In genomic region chr11:113143839-113144627, GRCm38 (mm10) we compare ENCODE assay signal across 8 mouse cellular contexts.
DNase-seq lines count a peak whose midpoint lies in the region; ATAC-seq and TF ChIP-seq lines count a peak whose summit lies in the region.

No protein-coding gene starts in this region.

- H3K4me3 ChIP-seq in C2C12 (ENCODE audit: insufficient read depth, poor library complexity, severe bottlenecking), result no peak overlapping the region
- 0 out of 4 replicates have a peak overlapping the region, but pooled peaks of 1 of the 2 experiments have one; percentile 2 for H3K4me3 ChIP-seq in heart, embryonic 14.5 days (ENCODE audit: control insufficient read depth in 1 of 2, insufficient read depth in 1 of 2, low read depth in 1 of 2, low read length in 2 of 2)
- H3K4me3 ChIP-seq in neural tube, embryonic 15.5 days (replicated peaks), result no peak overlapping the region

- no peaks in the 10 kb centered on the region for H3K79me3 ChIP-seq in C2C12 (ENCODE audit: low read depth)

- H3K79me2 ChIP-seq in C2C12 (ENCODE audit: control insufficient read depth, insufficient read depth), result no peaks in the 10 kb centered on the region

- no peak overlapping the region for H3K9ac ChIP-seq in heart, embryonic 14.5 days (ENCODE audit: low read length)
- no peak overlapping the region; the same call in 1 of the 2 replicates for H3K9ac ChIP-seq in neural tube, embryonic 15.5 days (replicated peaks)

- H3ac ChIP-seq in C2C12 (ENCODE audit: control insufficient read depth, insufficient read length, low read depth), result peak overlapping the region; percentile 22

- peaks cover 11 to 22% of the 10 kb centered on the region in 2 experiments for H3K4me1 ChIP-seq in heart, embryonic 14.5 days (ENCODE audit: control insufficient read depth in 2 of 2, insufficient read depth in 2 of 2, low read length in 2 of 2)
- H3K4me1 ChIP-seq in neural tube, embryonic 15.5 days, result peaks cover 54% of the 10 kb centered on the region

- intact Hi-C loops in left cerebral cortex, postnatal 14 days (cut with DNase I), result no loop called here

- WGBS in heart, embryonic 14.5 days, result 11% methylated on average over 14 of the region's 14 CpGs
- 16% methylated on average over 14 of the region's 14 CpGs for WGBS in neural tube, embryonic 15.5 days

- no peaks in the 10 kb centered on the region for H3K9me3 ChIP-seq in heart, embryonic 14.5 days (ENCODE audit: control insufficient read depth, low read length)
- no peaks in the 10 kb centered on the region for H3K9me3 ChIP-seq in neural tube, embryonic 15.5 days (replicated peaks)

- peak; percentile 54 to 55 for DNase-seq in adrenal gland, adult 18-20 months (ENCODE audit: low spot score in 2 of 2)
- peak; percentile 84 for DNase-seq in fibroblast of lung, adult 2 months (ENCODE audit: low read depth)
- DNase-seq in left cerebral cortex, postnatal 14 days (ENCODE audit: low spot score in 2 of 2), result peak; percentile 41 to 50
- no peak for DNase-seq in natural killer cell, adult 2 months (ENCODE audit: low spot score in 2 of 2)

- TF ChIP-seq CTCF in C2C12 (IDR thresholded peaks at IDR 0.05; ENCODE audit: control insufficient read depth, insufficient read depth, insufficient read length), result no peak

- H3K4me2 ChIP-seq in heart, embryonic 14.5 days (ENCODE audit: low read length), result peak overlapping the region; percentile 54
- H3K4me2 ChIP-seq in neural tube, embryonic 15.5 days, result peak overlapping the region; percentile 30

- H3K36me3 ChIP-seq in C2C12 (ENCODE audit: control insufficient read depth, insufficient read depth), result no peaks in the 10 kb centered on the region
- H3K36me3 ChIP-seq in heart, embryonic 14.5 days (ENCODE audit: control insufficient read depth, insufficient read depth, low read length), result no peaks in the 10 kb centered on the region
- H3K36me3 ChIP-seq in neural tube, embryonic 15.5 days, result no peaks in the 10 kb centered on the region

- no peaks in the 10 kb centered on the region for H3K27me3 ChIP-seq in C2C12 (ENCODE audit: control insufficient read depth, insufficient read depth, insufficient read length)
- no peaks in the 10 kb centered on the region for H3K27me3 ChIP-seq in heart, embryonic 14.5 days (ENCODE audit: control insufficient read depth, insufficient read depth, low read length)
- H3K27me3 ChIP-seq in neural tube, embryonic 15.5 days (replicated peaks), result no peaks in the 10 kb centered on the region

- peak overlapping the region; percentile 18 to 58 for H3K27ac ChIP-seq in heart, embryonic 14.5 days (replicated peaks in 1 of 2; ENCODE audit: control insufficient read depth in 1 of 2, insufficient read depth in 1 of 2, low read depth in 2 of 2, low read length in 2 of 2)
- peak overlapping the region; percentile 60 for H3K27ac ChIP-seq in neural tube, embryonic 15.5 days (replicated peaks)

- peak; percentile 28; the same call in 1 of the 2 replicates for ATAC-seq in heart, embryonic 14.5 days (ENCODE audit: insufficient number of reproducible peaks, insufficient read depth, low FRiP score, low read depth)
- peak; percentile 73 for ATAC-seq in neural tube, embryonic 15.5 days (ENCODE audit: low FRiP score)
- no peak for ATAC-seq in megakaryocyte, adult 5-6 weeks (ENCODE audit: poor library complexity, severe bottlenecking)

TF ChIP-seq in C2C12, 6 proteins besides CTCF, POLR2A, EP300 and RAD21:
- no peak for TF ChIP-seq MYOD1 (IDR thresholded peaks at IDR 0.05; ENCODE audit: control insufficient read depth, insufficient read length, low read depth)
- TF ChIP-seq MYOG (IDR thresholded peaks at IDR 0.05; ENCODE audit: control insufficient read depth, extremely low read depth, insufficient read length), result no peak
- no peak for TF ChIP-seq MAX (IDR thresholded peaks at IDR 0.05)
- no peak for TF ChIP-seq FOSL1 (IDR thresholded peaks at IDR 0.05; ENCODE audit: insufficient read depth, low read length, poor library complexity, severe bottlenecking)
- no peak for TF ChIP-seq CEBPB (IDR thresholded peaks at IDR 0.05; ENCODE audit: low read depth)
- TF ChIP-seq USF1 (IDR thresholded peaks at IDR 0.05; ENCODE audit: low read depth), result no peak

Comparison
In these comparisons a context has a peak if more than half of its experiments do, and no peak if none do; other contexts are left out.
1. DNase-seq: peak in adrenal gland, adult 18-20 months (2 of 2), fibroblast of lung, adult 2 months (single experiment) and left cerebral cortex, postnatal 14 days (2 of 2); none in natural killer cell, adult 2 months (0 of 2).